Mouse (Mus musculus) frontal cortex, postnatal 25 days (tissue): ENCODE results near the gene Rnf17.
A peak's percentile ranks its signal among the peaks of the same experiment; 100 is the strongest.

Experiments used
- DNase-seq, 2 experiments: peaks; one replicate each; pipeline ENCODE4 v3.0.0; 2022; ENCODE audit warnings: low spot score in 2 of 2

Gene Rnf17

DNA sequence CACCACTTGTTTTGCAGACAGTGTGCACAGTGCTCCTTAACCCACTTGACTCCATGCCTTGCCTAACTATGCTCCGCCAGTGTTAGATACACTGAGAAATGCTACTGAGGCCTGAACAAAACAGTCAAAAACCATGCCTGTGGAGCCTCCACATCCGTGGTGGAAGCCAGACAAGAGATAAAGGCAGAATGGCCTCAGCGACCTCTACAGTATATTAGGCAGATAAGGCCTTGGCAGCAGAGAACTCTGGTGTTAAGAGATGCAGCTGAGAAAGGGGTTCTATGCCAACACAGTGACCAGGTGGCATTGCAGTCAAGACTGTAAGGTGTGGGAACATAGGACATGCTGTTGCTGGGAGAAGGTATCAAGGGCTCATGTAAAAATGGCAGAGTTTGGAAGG lies 104.4 kb downstream of the Rnf17 start:
- DNase-seq = no peak

DNA sequence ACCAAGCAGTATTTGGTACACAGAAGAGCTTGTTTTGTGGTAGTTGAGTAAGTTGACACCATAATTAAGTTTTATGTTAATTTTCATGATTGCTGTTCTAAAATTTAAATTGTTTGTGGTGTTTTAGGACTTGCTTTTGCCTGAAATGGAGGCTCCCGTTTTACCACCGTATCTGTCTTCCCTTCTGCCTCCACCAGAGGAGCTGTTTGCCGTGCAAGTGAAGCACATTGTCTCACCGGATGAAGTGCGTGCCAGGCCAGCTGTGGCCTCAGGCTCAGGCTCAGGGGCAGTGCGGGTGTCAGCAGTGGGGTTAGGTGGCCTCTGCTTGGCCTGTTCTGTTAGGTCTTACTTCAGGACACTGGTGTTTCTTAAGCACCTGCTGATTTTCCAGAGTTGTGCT lies 109.7 kb downstream of the Rnf17 start:
- no peak for DNase-seq

DNA sequence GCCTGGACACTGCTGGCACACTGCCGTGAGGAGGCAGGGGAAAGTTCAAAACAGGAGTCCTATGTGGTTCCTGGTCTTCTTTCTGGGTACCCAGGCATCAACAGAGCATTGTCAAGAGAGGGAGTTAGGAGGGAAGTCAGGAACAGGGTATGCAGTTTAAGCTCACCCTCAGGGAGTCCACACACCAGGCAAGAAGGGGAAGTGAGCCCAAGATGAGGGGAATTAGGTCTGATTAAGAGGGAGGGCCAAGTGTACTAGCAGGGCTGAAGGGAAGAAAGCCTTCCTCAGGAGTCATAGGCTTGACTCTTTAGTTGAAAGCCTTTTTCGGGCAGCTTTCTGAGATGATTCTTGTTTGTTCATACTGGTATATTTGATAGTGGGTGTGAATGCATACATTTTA lies 112.4 kb downstream of the Rnf17 start:
- DNase-seq = no peak

DNA sequence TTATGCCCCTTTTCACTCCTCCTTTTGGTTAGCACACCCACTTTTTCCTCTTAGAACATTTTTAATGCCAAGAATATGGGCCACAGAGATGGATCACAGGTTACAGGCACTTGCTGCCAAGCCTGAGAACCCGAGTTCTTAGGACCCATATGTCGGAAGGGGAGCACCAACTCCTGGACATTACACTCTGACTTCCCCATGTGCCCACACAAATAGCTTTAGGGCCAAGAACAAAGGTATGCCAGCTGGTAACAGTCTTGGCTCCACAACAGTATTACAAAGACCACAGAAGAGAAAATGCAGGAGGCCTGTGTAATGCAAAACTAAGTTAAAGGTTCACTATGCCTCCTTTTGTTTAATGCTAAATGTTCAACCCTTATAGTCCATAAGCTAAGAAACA lies 128.4 kb downstream of the Rnf17 start:
- DNase-seq = no peak

DNA sequence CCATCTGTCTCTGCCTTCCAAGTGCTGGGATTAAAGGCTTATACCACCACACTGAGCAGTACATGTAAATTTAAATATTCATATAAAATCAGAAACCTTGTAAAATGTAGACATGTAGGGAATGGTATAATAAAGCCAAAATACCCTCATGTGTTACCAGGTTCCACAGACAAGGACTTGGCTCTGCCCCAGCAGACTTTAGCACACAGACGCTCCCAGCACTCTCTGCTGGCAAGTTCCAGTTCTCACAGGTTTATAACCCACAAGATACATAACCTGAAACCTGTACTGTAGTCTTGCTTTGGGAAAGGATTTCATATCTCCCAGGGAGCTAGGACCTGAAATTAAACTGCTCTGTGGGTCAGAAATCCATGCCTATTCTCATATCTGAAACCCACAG lies 142.6 kb downstream of the Rnf17 start:
- DNase-seq = no peak

DNA sequence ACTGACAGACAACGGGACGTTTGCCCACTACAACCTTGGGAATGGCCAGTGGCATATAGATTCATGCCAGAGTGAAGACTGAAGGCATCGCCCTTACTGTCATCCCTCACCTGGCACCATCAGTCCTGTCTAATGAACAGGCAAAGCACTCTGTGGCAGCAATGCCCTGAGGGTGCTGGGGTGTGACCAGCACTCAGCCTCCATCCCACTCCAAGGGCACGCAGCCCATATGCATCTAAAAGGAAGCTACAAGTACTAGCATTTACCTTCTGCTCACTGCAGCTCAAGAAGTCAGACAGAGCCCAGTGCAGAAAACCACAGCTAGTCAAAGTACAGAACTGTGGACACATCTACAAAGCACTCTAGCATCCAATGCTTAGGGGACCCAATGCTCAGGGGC lies 143.1 kb downstream of the Rnf17 start:
- no peak for DNase-seq

- no peak for DNase-seq
These were observed 148.6 kb downstream of the Rnf17 start for GRCm38 (mm10) chr14:56550960-56551359.

GRCm38 (mm10) chr14:56552924-56553323 lies 150.5 kb downstream of the Rnf17 start:
- DNase-seq = no peak

GRCm38 (mm10) chr14:56553331-56553730 lies 150.9 kb downstream of the Rnf17 start:
- DNase-seq = no peak

- DNase-seq = no peak
These were observed 152.3 kb downstream of the Rnf17 start for GRCm38 (mm10) chr14:56554716-56555115.

DNA sequence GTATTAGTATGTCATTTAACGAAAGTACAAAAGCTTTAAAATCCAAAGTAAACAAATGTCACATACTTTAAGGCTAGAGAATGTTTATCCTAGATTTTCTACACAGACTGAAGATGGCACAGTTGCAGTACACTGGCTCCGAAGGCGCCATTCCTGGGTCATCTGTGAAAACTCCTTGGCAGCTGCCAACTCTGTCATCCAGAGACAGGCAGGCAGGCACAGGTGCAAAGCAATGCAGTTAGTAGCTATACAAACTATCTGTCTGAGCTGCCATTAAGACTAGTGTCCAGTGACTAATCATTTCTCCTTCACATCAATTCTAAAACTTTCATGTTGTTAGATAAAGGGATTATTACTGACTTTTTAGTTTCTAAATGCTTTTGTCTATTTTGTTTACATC lies 156.8 kb downstream of the Rnf17 start:
- no peak for DNase-seq

GRCm38 (mm10) chr14:56567476-56567875 lies 165.1 kb downstream of the Rnf17 start:
- no peak for DNase-seq

DNA sequence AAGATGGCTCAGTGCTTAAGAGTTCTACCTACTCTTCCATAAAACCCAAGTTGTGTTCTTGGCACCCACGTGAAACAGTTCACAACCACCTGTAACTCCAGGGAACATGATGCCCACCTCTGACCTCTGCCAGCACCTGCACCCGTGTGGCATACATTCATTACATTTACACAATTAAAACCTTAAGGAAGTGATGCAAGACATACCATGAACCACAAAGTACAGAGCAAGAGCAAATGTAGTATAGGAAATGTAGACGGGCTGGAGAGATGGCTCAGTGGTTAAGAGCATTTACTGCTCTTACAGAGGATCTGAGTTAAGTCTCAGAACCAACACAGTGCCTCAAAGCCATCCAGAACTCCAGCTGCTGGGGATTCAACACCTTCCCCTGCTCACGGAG lies 166.7 kb downstream of the Rnf17 start:
- DNase-seq = no peak

DNA sequence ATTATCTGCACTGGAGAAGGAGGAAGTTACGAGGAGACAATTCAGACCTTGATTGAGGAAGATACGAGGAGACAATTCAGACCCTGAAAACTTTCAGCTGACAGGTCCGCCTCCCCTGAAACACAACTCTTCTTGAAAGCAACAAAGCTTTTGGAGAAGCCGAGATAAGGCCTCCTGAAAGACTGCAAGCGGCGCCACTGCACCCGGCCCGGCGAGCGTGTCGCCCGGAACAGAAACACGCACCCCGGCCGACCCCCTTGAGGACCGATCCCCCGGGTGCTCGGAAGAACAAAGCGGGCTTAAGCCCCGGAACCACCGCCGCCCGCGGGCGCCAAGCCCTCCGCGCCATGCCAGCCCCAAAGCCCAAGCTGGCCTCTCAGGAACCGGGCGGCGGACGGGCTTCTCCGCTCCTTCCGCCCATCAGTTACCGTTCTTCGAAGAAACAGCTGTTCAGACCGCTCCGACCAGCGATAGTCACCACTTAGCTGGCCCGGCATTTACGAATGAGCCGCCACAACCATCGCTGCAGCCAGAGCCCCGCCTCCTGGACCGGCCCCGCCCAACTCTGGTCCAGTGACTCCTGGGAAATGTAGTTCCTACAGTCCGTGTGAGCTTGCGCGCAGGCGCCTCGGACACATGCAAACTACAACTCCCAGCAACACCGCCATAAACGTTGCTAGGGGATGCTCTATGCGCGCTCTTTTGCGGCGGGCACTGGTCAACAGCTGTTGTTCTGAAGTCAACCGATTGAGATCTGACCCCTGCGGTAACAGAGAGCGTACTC lies 169.1 kb downstream of the Rnf17 start:
- DNase-seq = peak; percentile 79 to 88

DNA sequence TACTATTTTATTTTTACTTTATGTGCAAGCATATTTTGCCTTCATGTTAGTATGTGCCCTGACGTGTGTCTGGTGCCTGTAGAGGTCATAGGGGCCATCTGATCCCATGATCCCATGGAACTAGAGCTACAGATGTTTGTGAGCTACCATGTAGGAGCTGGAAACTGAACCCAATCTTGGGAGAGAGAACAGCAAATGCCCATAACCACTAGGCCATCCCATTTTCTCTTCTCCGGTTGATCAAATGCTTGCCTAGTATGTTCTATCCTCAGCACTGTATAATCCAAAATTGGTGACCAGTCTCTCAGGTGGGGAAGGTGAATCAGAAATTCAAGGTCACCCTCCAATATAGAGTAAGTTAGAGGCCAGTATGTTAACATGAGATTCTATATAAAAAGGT lies 170.2 kb downstream of the Rnf17 start:
- DNase-seq = no peak
